Mouse (Mus musculus) heart, adult 18-20 months (tissue): ENCODE measurements around the gene Gm20517. TPM values are rescaled to one million over a fixed set of nuclear protein-coding genes. Genes with fewer than 3 reads are reported as not detected.
"Not testable (repeated sequence)": the region's sequence is repeated elsewhere in the genome, so short reads cannot be mapped to it uniquely, and the experiment has no call there.

ENCODE experiments used
- DNase-seq, 2 experiments: peaks; one replicate each; pipeline ENCODE4 v3.0.0; 2021 to 2022; ENCODE audit warnings: mixed read lengths in 1 of 2
- total RNA-seq, 2 experiments: library from RNA; stranded (reverse); gene quantifications; 2 replicates each; pipeline ENCODE4 v1.2.3; 2021

Gm20517 gene
- total RNA-seq, 2 experiments from 2014 or later: 1.9 to 3.4 TPM

DNA sequence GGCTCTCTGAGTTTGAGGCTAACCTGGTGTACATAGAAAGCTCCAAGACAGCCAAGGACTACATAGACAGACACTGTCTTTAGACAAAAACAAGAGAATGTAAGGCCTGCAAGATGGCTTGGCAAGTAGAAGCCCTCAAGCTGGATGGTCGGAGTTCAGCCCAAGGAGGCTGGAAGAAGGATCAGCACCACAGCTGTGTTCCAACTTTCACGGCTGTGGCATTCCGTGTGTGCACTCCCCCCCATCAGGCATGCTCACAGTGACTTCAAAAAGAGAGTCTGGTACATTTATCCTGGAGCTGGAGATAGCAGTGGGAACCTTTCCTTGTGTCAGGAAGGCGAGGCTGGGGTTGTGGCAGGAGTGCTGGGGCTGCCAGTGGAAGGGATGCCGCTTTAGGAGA is 14.6 kb downstream of the Gm20517 start:
- DNase-seq: no peak

DNA sequence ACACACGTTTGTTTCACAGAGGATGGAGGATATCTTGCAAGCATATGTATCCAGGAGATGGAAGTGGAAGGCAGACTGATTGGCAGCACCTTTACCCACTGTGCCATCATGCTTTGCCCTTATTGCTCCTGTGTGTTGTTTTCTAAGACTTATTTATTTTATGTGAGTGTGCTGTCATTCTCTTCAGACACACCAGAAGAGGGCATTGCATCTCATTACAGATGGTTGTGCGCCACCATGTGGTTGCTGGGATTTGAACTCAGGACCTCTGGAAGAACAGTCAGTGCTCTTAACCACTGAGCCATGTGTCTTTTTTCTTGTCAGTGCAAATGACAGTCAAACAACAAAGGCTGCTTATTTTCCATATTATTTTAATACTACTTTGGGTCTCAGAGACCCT is 16.4 kb downstream of the Gm20517 start:
- DNase-seq: no peak

DNA sequence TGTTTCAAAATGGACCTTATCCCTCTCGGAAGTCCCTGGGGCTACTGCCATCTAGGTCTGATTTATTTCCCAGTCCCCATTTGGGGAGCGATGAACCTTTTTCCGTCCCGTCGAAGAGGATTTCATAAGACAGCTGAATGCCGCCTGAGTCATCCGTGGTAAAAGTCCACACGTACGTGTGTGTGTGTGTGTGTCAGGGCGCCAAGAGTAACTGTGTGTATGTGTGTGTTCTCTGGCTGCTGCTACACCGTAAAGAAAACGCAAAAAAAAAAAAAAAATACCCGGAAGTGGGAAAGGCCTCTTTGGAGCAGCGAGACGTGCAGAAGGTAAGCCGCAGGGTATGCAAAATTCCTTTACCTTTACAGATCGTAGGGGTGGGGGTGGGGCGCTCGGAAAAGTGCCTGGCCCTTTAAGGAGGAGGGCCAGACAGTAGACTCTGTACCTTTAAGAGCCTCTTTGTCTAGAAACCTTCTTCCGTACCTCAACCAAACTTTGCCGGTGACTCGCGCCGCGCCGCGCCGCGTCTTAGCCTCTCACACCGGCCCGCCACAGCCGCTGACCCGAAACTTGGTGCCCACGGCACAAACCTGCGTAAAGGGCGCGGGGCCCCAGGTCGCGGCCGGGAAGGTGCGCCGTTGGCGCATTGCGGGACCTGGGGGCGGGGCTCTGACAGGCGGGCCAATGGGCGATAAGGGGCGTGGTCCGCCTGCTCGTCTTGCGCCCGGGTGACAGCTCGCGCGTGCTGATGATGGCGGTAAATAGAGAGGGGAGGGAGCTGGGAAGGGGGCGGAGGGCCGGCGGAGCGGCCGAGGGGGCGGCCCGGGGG is 17.7 kb downstream of the Gm20517 start:
- peak; percentile 95 for DNase-seq

DNA sequence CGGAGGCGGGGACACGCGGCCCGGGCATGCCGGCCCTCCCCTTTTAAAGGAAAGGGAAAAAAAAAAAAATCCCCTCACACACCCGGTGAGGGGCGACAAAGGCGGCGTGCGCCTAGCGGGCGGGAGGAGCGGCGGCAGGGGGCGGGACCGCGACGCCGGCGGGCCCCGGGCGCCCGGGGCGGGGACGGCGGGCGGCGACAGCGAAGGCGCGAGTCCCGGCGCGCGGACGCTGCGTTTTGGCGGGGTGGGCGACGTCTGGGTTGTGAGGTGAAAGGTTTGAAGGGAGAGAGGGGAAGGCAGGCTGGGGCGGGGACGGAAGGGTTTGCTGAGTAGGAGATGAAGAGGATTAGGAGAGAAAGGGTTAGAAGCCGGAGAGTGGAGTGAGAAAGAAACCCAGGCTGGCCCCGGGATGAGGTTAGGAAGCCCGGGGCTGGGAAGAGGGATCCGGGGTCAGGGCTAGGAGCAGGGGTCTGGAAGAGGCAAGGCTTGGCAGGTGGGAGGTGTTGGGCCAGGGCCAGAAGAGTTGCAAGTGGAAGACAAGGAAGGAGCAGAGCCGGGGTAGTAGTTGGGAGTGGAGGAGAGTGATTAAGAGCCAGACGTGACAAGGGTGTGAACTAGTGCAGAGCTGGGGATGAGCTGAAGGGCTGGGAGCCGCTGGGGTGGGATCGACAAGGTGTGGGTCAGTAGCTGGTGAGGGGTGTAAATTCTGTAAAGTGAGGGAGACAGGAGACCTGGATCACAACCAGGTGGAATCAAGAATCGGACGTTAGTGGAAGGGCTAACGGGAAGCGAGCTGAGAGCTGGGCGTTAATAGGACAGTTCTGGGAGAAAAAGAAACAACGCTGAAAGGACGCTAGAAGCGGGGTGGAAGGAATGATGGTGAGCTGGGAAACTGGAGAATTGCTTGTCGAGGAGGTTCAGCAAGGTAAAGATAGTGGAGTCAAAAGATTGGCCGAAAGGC is 18.6 kb downstream of the Gm20517 start:
- no peak for DNase-seq

DNA sequence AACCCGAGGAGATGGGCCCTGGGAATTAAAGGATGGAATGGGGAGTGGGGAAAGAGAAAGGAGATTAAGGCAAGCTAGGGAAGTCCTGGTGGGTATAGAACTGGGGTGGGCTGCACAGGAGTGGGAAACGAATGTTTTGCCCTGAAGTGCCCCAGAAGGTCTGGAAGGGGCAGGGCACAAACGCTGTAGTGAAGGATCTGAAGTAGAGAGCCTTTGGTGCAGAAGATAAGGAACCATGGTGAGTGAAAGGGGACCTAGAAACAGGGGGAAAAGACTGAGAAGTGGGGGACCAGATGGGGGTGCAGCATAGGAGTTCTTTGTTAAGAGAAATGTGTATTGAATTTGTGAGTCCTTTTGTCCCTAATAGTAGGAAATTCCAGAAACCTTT is 19.3 kb downstream of the Gm20517 start, which contains the start of gene Usp49:
Gene Usp49 (plus strand): TSS at position 13 of the 388 bp plus-strand sequence.
- no peak for DNase-seq

DNA sequence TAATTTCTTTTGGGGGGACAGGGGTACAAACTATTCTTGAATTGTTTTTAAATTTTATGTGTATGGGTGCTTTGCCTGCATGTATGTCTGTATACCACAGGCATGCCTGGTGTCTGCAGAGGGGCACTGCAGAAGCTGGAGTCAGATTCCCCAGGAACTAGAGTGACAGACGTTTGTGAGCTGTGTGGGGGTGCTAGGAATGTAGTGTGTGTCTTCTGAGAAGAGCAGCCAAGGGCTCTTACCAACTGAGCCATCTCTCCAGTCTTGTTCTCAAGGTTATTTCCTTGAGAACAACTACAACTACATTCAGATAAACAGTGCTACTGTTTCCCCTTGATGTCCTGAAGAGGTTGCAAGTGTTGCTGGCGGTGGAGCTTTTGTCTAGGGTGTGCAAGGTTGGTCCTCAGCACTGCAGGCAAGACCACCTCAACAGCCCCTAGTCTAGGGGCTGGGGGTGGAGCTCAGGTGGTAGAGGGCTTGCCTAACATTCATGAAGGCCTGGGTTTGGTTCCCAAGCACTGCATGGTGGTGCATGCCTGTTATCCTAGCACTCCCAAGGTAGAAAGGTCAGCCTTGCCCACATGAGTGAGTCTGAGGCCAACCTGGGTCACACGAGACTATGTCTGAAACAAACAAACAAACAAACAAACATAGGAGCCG is 20.9 kb downstream of the Gm20517 start:
- DNase-seq: no peak

DNA sequence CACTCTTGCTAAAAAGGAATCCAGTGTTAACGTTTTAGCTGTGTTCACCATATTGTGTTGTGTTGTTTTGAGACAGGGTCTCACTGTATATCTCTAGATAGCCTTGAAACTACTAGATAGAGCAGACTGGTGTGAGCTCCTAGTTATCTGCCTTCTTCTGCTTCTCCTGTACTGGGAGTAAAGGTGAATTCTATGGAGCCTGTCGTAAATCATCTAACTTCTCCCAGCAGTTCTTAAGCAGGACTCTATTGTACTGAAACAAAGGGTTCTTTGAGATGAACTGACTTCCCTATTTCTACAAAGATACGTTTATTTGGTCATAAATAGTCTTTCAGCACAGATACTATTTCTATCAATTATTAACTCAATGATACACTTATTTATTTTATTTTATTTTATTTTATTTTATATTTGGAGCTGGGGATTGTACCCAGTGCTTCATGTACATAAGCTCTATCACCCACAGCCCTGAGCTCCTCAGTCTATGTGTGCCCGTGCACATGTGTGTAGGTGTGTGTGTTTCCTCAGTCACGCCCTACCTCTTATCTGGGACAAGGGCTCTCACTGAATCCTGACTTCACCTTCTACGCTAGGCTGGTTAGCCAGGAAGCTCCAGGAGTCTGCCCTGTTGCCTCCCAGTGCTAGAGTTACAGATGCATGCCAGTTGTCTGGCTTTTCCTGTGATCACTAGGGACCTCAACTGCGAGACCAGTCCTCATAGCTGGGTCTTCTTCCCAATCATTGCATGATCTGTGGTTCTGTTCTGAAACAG is 22.8 kb downstream of the Gm20517 start:
- no peak for DNase-seq

DNA sequence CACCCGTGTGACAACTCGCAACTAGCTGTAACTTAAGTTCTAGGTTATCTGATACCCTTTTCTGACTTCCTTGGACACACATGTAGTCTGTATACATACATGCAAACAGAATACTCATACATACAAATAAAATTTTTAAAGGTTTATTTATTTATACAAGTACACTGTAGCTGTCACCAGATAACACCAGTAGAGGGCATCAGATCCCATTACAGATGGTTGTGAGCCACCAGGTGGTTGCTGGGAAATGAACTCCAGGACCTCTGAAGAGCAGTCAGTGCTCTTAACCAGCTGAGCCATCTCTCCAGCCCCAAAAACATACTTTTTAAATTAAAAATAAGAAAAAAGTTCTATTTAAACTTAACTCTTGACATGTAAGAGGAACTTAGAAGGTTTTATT is 31.6 kb downstream of the Gm20517 start:
- no peak for DNase-seq

DNA sequence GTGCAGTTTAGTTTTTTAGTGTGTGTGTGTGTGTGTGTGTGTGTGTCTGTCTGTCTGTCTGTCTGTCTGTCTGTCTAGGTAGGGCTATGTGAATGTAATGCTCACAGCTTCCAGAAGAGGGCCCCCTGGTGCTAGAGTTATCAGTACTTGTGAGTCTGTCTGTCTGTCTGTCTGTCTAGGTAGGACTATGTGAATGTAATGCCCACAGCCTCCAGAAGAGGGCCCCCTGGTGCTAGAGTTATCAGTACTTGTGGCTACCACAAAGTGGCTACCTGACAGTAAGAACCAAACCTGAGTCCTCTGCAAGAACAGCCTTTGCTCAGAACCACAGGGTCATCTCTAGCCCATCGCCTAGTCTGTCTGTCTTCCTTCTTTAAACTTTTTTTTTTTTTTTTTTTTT is 35.3 kb downstream of the Gm20517 start:
- peak; percentile 39 to 66 for DNase-seq

DNA sequence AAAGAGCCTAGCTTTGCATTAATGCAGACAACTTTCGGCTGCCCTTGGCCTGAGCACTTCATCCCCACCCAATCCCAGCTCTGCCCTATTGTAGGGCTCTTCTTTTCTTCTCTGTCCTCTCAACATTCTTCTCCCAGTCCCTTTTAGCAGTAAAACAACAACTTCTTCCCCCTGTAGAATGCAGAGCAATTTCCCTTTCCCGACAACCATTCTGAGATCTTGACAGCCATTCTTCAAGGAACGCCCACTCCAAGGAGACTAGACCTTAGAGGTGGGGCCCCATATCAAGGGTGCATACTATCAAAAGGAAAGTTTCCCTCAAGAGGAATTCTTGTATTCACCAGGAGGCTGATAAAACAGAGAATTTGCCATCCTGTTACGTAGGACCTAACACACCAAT is 37.6 kb downstream of the Gm20517 start:
- no peak for DNase-seq

DNA sequence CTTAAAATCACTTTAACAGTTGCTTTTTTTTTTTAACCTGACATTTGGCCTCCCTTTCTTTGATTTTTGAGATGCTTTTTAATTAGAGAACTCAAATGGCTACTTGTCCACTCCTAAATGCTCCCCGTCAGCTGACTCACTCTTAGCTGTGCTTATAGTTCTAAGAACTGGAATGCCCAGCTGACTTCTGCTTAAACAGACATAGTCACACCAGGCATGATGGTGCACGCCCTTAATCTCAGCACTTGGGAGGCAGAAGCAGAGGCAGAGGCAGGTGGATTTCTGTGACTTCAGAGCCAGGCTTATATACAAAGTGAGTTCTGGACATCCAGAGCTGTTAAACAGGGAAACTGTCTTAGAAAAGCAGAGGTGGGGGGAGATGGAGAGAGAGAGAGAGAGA is 40.6 kb downstream of the Gm20517 start:
- DNase-seq: no peak

DNA sequence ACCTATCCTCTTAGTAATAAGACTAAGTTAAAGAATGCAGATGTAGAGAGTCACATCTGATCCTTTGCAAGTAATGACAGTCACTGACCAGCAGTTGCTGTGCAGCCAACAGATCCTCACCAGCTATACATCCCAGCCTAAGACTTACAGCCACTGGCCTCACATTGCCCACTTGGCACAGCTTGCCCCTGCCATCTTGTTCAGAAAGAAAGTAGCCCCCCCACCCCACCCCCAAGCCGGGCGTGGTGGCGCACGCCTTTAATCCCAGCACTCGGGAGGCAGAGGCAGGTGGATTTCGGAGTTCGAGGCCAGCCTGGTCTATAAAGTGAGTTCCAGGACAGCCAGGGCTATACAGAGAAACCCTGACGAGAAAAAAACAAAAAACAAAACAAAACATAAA is 43.0 kb downstream of the Gm20517 start:
- DNase-seq: not testable (repeated sequence)

DNA sequence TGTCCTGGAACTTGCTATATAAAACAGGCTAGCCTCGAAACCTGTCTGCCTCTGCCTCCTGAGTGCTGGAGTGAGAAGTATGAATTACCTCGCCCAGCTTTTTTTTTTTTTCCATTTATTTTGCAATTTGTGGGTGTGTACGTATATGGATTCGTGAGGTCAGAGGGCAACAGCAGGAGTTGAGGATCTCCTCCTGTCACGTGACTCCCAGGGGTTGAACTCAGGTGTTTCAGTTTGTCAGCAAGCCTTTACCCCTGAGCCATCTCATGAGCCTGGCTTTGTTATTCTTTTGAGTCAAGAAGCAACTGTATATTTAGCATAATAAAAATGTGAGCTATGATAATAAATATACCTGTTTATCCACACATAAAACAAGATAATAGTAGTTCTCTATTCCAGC is 44.3 kb downstream of the Gm20517 start:
- DNase-seq: no peak

DNA sequence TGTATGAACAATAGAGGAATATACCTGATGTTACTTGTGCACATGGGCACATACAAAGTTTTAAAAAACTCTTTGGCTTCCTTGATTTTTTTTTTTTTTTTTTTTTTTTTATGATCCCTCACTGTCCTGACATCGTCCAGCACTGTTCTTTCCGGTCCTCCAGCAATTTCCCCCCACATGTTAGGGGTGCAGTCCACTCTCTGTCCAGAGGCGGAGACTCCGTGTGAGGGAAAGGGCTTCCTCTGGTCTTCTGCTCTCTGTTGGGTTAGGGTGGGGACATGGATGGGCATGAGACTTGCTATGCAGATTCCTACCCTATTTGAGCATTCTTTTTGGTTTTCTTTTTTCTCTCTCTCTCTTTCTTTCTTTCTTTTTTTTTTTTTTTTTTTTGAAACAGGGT is 46.5 kb downstream of the Gm20517 start:
- DNase-seq: no peak

DNA sequence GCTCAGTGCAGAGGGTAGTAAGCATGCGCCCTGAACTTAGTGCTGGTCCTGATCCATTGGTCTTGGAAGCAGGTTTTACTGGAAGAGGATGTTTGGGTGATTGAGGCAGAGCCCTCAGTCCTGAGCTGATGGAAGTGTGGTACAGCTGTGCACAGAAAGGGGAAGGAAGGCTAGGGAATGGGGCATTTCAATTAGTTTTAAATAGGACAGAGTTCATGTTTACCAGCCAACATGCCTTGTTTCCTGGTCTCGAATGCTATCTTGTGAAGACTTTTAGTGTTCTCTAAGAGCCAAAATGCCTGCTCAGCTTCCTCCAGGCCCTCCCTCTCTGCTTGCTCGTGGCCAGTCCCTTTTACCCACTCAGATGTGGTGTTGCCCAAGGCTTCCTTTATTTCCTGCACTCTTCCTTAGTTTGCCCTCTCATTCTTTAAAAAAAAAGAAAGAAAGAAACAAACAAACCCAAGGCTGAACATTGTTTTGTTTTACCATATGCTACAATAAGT is 47.4 kb downstream of the Gm20517 start:
- DNase-seq: peak in 1 of 2 experiments; percentile 34

DNA sequence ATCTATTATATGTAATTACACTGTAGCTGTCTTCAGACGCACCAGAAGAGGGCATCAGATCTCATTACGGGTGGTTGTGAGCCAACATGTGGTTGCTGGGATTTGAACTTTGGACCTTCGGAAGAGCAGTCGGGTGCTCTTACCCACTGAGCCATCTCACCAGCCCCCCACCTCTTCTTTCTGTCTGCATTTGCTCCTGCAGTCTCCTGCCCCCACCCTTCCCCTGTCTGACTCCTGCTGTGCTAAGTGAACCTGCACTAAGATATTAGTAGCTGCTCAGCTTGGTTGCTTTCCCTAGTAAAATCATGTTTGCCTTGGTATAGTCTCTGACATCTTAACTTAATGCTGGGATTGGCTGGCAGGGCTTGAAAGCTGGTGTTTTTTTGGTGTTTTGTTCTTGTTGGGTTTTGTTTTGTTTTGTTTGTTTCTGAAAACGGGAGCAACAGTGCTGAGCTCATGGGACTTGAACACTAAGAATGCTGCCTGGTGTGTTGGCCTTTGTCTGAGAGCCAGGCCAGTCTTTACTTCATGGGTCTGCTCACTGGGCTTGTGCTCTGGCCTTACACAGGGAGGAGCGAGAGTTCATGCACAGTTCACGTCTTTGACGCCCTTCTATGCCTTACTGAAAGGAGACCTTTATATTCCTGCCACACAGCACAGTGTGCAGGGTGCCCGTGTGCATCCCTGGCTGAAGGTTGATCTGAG is 51.8 kb downstream of the Gm20517 start:
- DNase-seq: no peak

DNA sequence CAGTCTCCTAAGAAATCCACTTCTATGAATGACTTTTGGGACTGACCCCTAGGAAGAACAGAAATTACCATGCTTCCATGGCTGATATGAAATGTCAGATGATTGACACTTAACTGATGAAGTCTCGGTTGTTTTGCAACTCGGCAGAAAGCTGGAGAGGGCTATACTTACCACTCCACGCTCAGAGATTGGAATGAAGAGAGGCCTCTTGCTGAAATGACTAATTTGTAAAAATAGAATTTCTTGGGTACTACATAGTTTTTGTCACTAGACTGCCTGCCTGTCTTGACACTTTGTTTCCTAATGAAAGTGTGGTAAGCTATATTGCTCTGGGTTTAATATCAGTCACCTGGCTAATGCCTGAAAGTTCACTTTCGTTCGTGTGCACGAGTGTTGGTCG is 53.1 kb downstream of the Gm20517 start:
- DNase-seq: no peak

DNA sequence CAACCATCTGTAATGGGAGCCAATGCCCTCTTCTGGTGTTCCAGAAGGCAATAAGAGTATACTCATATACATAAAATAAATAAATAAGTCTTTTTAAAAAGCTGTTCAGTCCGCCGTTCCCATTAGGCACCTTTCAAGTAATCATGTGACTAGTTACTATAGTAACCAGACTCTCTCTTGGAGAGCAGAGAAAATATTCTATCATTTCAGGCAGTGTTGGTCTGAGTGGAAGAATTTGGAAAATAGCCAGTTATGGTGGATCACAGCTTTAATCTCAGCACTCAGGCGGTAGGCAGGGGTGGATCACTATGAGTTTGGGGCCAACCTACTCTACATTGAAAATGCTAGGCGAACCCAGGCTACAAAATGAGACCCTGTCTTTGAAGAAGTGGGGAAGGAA is 57.8 kb downstream of the Gm20517 start:
- no peak for DNase-seq

DNA sequence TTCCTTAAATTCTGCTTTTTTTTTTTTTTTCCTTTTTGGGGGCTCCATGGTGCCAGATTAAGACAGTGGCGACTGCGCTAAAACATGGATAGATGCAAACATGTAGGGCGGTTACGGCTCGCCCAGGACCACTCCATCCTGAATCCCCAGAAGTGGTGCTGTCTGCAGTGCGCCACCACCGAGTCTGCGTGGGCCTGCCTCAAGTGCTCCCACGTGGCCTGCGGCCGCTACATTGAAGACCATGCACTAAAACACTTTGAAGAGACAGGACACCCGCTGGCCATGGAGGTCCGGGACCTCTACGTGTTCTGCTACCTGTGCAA is 60.6 kb downstream of the Gm20517 start:
- DNase-seq: no peak

DNA sequence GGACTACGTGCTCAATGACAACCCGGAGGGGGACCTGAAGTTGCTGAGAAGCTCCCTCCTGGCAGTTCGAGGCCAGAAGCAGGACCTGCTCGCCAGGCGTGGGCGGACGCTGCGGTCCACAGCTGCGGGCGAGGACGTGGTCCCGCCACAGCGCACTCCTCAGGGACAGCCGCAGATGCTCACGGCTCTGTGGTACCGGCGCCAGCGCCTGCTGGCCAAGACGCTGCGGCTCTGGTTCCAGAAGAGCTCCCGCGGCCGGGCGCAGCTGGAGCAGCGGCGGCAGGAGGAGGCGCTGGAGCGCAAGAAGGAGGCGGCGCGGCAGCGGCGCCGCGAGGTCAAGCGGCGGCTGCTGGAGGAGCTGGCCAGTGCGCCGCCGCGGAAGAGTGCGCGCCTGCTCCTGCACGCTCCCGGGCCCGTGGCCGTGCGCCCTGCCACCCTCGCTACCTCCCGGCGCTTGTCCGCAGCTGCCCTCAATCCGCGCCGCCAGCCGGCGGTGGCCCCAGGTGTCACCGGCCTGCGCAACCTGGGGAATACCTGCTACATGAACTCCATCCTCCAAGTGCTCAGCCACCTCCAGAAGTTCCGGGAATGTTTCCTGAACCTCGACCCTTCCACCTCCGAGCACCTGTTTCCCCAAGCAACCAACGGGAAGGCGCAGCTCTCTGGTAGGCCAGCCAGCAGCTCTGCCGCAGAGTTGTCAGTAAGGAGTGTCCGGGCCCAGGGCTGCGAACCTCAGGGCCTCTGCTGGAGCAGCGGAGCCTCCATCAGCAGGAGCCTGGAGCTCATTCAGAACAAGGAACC is 61.1 kb downstream of the Gm20517 start:
- peak; percentile 64 to 79 for DNase-seq
